Mouse (Mus musculus) cerebellum, adult (tissue): ENCODE measurements around the gene Eno1.
"Not testable (repeated sequence)": the region's sequence is repeated elsewhere in the genome, so short reads cannot be mapped to it uniquely, and the experiment has no call there.

ENCODE experiments used
- ATAC-seq: cut with Nextera tagmentation; 2 replicates; pipeline ENCODE4 v1.9.2; 2017; ENCODE audit warnings: mild to moderate bottlenecking, moderate library complexity, mixed read lengths; ENCODE audit not compliant: insufficient number of reproducible peaks, low FRiP score, low TSS enrichment

The Eno1 gene

GRCm38 (mm10) chr4:150275531-150275930 is 39.0 kb downstream of the Eno1 start:
- no peak for ATAC-seq

- not testable (repeated sequence) for ATAC-seq
Measured at GRCm38 (mm10) chr4:150279336-150279735, 42.8 kb downstream of the Eno1 start.

DNA sequence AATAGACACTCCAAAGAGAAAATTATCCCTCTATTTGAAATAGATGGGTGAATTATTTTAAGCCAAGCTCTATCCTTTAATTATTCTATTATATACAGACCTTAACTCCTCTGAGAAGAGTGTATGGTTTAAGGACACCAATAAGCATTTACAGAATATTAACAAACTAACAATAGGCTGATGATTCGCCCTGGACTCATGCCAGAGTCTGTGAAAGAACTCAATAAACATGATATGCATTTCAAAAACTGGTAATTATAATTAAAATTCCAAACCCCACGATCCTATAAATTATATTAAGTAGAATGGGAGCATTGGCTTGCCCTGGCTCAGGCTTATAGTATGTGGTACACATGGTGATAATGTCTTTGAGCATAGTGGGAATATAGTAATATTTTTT is 43.5 kb downstream of the Eno1 start:
- ATAC-seq: no peak

- ATAC-seq: no peak
Measured at GRCm38 (mm10) chr4:150280459-150280858, 43.9 kb downstream of the Eno1 start.

DNA sequence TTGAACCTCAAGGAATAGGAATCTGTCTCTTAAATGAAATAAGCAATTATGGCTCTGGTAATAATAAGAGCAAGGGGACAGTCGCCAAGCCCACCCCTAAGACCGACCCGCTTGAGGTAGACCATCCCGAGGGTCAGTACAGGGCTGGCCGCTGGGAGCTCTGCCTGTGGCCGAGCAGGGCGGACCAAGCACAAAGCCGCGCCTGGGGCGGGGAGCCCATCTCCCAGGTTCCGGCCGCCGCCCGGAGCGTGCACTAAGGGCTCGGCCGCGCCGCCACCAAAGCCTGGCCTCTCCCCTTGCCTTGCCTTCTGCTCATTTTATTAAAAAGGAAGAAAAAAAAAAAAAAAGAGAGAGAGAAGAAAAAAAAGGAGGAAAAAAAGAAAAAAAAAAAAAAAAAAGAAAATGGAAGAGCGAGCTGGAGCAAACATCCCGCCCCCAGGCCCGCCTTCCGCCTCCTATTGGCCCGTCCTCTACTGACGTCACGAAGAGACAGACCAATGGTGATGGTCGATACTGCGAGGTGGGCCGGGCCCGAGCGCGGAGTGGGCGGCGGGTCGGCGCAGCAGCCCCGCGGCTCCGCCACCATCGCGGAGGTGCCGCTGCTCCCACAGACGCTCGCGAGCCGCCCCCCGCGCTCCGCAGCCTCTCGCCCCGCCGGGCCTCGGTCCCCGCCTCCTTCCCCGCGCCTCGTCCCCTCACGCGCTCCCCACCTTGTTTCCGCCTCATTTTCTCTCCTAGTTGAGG is 44.7 kb downstream of the Eno1 start, which contains the start of gene Rere:
TSS of gene Rere (plus strand) at position 629 of the 744 bp plus-strand sequence.
- peak; percentile 97 for ATAC-seq

GRCm38 (mm10) chr4:150281891-150282630 is 45.5 kb downstream of the Eno1 start:
- ATAC-seq: no peak

DNA sequence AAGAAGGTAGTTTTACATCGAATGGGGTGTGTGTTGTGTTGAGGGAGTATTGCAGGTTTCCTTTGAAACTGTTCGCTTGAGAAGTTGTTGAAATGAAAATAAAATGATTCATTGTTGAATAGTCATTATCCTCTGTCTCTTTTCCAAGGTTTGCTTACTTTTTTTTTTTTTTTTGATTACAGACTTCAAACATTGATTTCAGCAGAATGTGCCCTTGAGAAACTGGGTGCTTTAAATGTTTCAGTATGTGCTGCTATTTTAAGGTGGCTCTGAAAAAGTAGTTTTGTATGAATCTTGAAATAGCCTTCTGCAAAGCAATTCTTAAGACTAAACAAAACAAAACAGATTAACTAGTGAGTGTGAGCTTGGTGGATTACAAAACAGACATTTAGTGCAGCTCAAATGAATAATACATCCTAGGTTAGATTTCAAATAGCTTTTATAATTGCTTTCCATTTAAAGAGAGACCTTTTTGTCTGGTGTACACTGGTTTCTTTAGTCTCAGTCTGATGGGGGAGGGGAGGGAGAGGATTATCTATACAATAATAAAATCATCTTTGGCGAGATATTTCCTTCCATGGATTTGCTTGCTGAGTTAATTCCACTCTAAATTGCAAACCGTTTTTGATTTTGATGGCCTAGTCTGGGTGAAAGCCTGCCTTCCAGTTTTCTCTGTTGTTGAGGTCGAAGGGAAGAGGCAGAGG is 46.3 kb downstream of the Eno1 start:
- no peak for ATAC-seq

DNA sequence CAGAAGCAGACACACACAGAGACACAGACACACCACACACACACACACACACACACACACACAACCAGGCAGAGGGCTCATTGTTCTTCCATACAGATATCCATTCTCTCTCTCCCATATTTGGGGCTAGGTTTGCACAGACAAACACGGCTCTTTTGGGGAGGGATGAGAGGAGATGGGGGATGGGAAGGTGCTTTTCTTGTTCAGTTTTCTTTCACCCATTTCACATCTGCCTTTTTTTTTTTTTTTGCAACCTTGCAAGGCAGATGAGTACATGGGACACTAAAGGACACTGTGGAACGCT is 46.8 kb downstream of the Eno1 start:
- no peak for ATAC-seq

DNA sequence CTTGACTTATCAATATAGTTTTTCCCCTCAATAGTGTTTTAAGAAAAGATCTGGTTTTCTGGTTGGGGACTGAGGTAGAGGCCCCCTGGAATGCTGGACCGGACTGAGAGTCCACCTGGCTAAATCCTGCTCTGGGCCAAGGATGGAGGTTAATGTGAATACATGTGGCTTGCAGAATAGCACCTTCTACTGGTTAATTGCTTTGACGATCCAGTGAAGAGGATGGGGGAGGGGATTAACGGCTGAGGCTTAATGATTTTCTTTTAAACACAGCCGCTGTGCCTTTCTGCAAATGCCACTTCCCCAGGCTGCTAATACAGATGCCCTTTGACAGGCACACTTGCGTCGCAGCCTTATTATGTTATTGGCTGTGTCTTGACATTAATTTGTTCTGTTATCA is 47.5 kb downstream of the Eno1 start:
- ATAC-seq: no peak

- ATAC-seq: no peak
Measured at GRCm38 (mm10) chr4:150286980-150287379, 50.5 kb downstream of the Eno1 start.

GRCm38 (mm10) chr4:150287463-150287862 is 50.9 kb downstream of the Eno1 start:
- not testable (repeated sequence) for ATAC-seq

DNA sequence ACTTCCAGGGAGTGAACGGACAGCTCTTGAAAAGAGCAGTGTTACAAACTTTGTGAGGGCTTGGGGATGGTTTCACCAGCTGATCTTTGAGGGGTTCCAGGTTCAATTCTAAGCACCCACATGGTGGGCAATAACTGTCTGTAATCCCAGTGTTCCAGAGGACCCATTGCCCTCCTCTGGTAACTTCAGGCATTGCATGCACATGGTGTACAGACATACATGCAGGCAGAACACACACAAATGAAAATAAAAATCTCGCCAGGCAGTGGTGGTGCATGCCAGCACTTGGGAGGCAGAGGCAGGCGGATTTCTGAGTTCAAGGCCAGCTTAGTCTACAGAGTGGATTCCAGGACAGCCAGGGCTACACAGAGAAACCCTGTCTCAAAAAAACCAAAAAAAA is 55.4 kb downstream of the Eno1 start:
- ATAC-seq: no peak

DNA sequence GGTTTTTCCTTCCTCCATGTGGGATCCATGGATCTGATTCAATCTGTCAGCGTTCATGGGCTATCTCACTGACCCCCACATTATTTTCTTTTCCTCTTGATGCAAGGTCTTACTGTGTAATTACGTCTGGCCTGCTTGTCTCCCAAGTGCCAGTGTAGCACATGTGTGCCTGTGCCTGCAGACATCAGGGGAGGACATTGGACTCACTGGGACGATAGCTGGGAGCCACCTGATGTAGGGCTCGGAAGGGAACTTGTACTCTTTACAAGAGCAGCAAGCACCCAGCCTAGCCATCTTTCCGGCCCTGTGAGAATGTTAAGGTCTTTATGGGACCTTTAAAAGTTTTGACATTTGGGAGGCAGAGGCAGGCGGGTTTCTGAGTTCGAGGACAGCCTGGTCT is 58.3 kb downstream of the Eno1 start:
- no peak for ATAC-seq

DNA sequence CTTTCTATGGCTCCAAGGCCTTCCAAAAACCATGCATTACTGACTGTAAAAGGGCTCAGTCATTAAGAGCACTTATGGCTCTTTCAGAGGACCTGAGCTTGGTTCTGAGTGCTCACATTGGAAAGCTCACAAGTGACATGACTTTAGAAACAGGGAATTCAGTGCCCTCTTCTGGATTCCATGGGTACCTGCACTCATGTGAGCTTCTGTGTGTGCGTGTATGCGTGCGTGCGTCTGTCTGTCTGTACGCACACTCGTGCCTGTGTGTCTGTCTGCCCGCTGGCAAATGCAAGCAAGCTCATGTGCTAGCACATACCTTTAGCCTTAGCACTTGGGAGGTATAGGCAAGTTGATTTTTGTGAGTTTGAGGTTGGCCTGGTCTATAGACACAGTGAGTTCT is 59.4 kb downstream of the Eno1 start:
- no peak for ATAC-seq
